Mouse (Mus musculus) G1E-ER4 (cell line): ENCODE measurements at regions not wholly inside any gene's neighbourhood (a gene's known extent, or its start where the extent isn't known, plus 50 kb on each side); places are given as distances from the start of the nearest gene placed in this dataset.

Experiments used
- GATA1 ChIP-seq: IDR thresholded peaks from one replicate; pipeline ENCODE4 v1.8.0; 2012; ENCODE audit warnings: low read length, inconsistent platforms

GRCm38 (mm10) chr6:31613590-31614319 is 50.0 kb upstream of the Podxl start:
- TF ChIP-seq GATA1 = no peak
